Mouse (Mus musculus) gastrocnemius, postnatal 10 days (tissue): ENCODE measurements at regions not wholly inside any gene's neighbourhood (a gene's known extent, or its start where the extent isn't known, plus 50 kb on each side); places are given as distances from the start of the nearest gene placed in this dataset.

Source experiments
- DNase-seq: peaks from one replicate; pipeline ENCODE4 v3.0.0; 2021; ENCODE audit warnings: mixed read lengths

GRCm38 (mm10) chr16:78631797-78632196, 55.3 kb upstream of the D16Ertd472e start:
- no peak for DNase-seq

GRCm38 (mm10) chr16:78626803-78627202, 50.3 kb upstream of the D16Ertd472e start:
- no peak for DNase-seq
